Mouse (Mus musculus): ENCODE data around the gene Tmcc3. TPM values are rescaled to one million over a fixed set of nuclear protein-coding genes. Genes with fewer than 3 reads are reported as not detected.
"Not testable (repeated sequence)": the region's sequence is repeated elsewhere in the genome, so short reads cannot be mapped to it uniquely, and the experiment has no call there.

The Tmcc3 gene
- total and polyA plus RNA-seq, 2 experiments from 2014 or later = 12.8 to 14.7 TPM

DNA sequence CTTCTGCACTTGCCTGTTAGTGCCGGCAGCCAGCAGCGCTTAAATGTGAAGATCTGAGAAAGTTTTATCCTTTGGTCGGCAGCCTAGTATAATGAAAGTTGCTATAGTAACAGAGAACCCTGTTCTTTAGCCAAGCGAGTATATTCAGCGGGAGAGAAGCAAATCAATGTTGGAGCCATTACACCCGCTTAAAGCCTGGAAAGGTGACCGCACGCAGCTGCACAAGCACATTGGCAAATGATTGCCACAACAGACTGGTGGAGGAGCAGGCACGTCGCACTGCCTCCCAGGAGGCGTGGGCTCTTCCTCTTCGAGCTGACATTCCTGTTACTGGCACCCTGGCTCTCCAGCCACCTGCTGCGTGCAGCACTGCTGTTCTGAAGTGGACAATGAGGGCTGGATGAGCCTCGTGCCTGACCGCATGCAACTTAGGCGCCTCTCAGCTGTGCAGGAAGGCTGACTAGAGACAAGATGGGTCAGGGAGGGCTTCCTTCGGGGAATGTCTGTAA, 273.2 kb downstream of the Tmcc3 start:
- WGBS = 10% methylated on average over 17 of the region's 17 CpGs
- no peaks in the 10 kb centered on the region for H3K27me3 ChIP-seq (ENCODE audit: insufficient read depth, low read length)
- H3K9me3 ChIP-seq (ENCODE audit: low read length) = no peaks in the 10 kb centered on the region
- no peak for TF ChIP-seq CTCF (IDR thresholded peaks at IDR 0.05)
- H3K4me1 ChIP-seq (ENCODE audit: insufficient read depth, low read length) = peaks cover 18% of the 10 kb centered on the region
- peak overlapping the region; percentile 39 for H3K4me2 ChIP-seq (ENCODE audit: low read depth, low read length, poor library complexity, severe bottlenecking)
- H3K9ac ChIP-seq (replicated peaks; ENCODE audit: low read length, poor library complexity, severe bottlenecking) = no peak overlapping the region
- no peaks in the 10 kb centered on the region for H3K36me3 ChIP-seq (ENCODE audit: insufficient read depth, low read length)
- DNase-seq (ENCODE audit: low spot score) = peak; percentile 65
- no peak overlapping the region for H3K4me3 ChIP-seq (ENCODE audit: low read depth, low read length)
- ATAC-seq (ENCODE audit: low FRiP score) = peak; percentile 64
- peak overlapping the region; percentile 74 for H3K27ac ChIP-seq (ENCODE audit: low read depth, low read length)

DNA sequence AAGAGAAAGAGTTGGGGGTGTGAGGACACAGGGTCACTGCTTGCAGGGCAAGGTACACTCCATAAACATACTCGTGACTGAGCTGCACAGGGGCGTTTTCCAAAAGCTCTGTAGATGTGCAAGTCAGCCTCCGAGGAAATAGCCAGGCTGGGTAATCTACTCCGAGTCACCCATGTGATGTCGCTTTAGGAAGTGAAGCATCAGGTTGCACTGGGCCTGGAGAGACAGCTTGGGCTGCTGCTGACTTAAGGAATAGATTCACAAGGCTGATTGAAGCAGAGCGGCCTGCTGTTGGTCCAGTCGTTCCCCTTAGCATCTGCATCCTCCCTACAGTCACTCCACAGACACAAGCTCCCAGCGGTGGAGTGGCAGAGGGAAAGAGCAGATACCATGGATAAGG, 274.1 kb downstream of the Tmcc3 start:
- DNase-seq (ENCODE audit: low spot score) (no peak), ATAC-seq (ENCODE audit: low FRiP score) (no peak)
- H3K36me3 ChIP-seq (ENCODE audit: insufficient read depth, low read length) = no peaks in the 10 kb centered on the region
- no peak overlapping the region for H3K27ac ChIP-seq (ENCODE audit: low read depth, low read length)
- 78% methylated on average over 8 of the region's 8 CpGs for WGBS
- peaks cover 18% of the 10 kb centered on the region for H3K4me1 ChIP-seq (ENCODE audit: insufficient read depth, low read length)
- no peaks in the 10 kb centered on the region for H3K9me3 ChIP-seq (ENCODE audit: low read length)
- no peaks in the 10 kb centered on the region for H3K27me3 ChIP-seq (ENCODE audit: insufficient read depth, low read length)
- TF ChIP-seq CTCF (IDR thresholded peaks at IDR 0.05) = no peak
- no peak overlapping the region for H3K4me3 ChIP-seq (ENCODE audit: low read depth, low read length)
- H3K4me2 ChIP-seq (ENCODE audit: low read depth, low read length, poor library complexity, severe bottlenecking) = no peak overlapping the region
- no peak overlapping the region for H3K9ac ChIP-seq (replicated peaks; ENCODE audit: low read length, poor library complexity, severe bottlenecking)

DNA sequence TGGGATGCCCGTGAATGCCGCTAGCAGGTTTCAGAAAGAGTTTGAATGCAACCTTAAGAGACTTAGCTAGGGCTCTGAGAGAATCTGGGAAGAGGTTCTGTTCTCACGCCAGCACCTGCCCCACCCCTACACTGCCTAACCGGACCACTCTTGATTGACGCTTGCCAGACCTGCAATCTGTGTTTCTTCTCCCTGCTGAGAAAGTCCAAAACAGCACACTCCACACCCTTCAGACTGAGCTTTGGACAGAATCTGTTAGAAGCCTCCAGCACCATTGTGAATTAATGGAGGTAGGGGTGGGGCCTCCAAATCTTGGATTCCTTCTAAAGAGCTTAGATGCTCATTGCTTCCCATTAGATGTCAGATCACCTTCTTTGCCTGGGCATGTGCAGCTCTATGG, 277.2 kb downstream of the Tmcc3 start:
- peaks cover 17% of the 10 kb centered on the region for H3K4me1 ChIP-seq (ENCODE audit: insufficient read depth, low read length)
- 97% methylated on average over 5 of the region's 5 CpGs for WGBS
- no peaks in the 10 kb centered on the region for H3K36me3 ChIP-seq (ENCODE audit: insufficient read depth, low read length)
- no peak overlapping the region for H3K4me2 ChIP-seq (ENCODE audit: low read depth, low read length, poor library complexity, severe bottlenecking)
- no peaks in the 10 kb centered on the region for H3K9me3 ChIP-seq (ENCODE audit: low read length)
- no peak overlapping the region for H3K9ac ChIP-seq (replicated peaks; ENCODE audit: low read length, poor library complexity, severe bottlenecking)
- ATAC-seq (ENCODE audit: low FRiP score) (no peak), DNase-seq (ENCODE audit: low spot score) (no peak)
- TF ChIP-seq CTCF (IDR thresholded peaks at IDR 0.05) = no peak
- H3K27ac ChIP-seq (ENCODE audit: low read depth, low read length) = no peak overlapping the region
- no peaks in the 10 kb centered on the region for H3K27me3 ChIP-seq (ENCODE audit: insufficient read depth, low read length)
- H3K4me3 ChIP-seq (ENCODE audit: low read depth, low read length) = no peak overlapping the region

DNA sequence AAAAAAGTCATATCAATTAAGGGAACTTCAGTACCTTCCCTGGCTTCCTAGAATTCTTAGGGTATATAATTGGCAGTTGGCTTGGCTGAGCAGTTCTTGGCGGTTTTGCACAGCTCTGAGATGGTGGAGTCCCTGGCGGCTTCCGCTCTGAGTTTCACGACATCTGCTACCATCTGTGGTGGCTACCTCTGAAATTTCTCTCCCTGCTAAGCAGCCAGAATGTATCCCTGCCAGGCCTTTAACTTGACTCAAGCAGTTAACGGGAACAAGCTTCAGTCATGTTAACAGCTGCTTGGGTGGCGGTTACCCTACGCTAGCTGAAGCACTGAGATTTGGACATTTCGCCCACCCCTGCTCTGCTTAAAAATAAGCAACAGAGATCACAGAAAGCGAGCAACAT, 284.0 kb downstream of the Tmcc3 start:
- Histone ChIP-seq H3K27me3 (ENCODE audit: insufficient read depth, low read length) (no peaks in the 10 kb centered on the region), H3K4me2 (ENCODE audit: low read depth, low read length, poor library complexity, severe bottlenecking) (no peak overlapping the region), H3K4me1 (ENCODE audit: insufficient read depth, low read length) (no peaks in the 10 kb centered on the region), H3K36me3 (ENCODE audit: insufficient read depth, low read length) (no peaks in the 10 kb centered on the region), H3K9me3 (ENCODE audit: low read length) (no peaks in the 10 kb centered on the region), H3K9ac (replicated peaks; ENCODE audit: low read length, poor library complexity, severe bottlenecking) (no peak overlapping the region), H3K4me3 (ENCODE audit: low read depth, low read length) (no peak overlapping the region), H3K27ac (ENCODE audit: low read depth, low read length) (no peak overlapping the region)
- 82% methylated on average over 9 of the region's 9 CpGs for WGBS
- DNase-seq (ENCODE audit: low spot score) (peak; percentile 61), ATAC-seq (ENCODE audit: low FRiP score) (no peak)
- TF ChIP-seq CTCF (IDR thresholded peaks at IDR 0.05) = no peak

DNA sequence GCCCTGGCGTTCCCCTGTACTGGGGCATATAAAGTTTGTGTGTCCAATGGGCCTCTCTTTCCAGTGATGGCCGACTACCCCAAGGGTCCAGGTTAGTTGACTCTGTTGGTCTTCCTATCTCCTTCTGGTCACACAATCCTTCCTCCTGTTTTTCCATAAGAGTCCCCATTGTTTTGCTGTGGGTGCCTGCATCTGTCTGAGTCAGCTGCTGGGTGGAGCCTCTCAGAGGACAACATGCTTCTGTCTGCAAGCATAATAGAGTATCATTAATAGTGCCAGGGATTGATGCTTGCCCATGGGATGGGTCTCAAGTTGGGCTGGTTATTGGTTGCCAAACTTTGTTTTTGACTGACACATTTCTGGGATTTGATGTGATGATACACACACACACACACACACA, 288.1 kb downstream of the Tmcc3 start:
- H3K36me3 ChIP-seq (ENCODE audit: insufficient read depth, low read length); ATAC-seq (ENCODE audit: low FRiP score); H3K4me2 ChIP-seq (ENCODE audit: low read depth, low read length, poor library complexity, severe bottlenecking); H3K9ac ChIP-seq (replicated peaks; ENCODE audit: low read length, poor library complexity, severe bottlenecking); H3K4me3 ChIP-seq (ENCODE audit: low read depth, low read length); H3K27me3 ChIP-seq (ENCODE audit: insufficient read depth, low read length); DNase-seq (ENCODE audit: low spot score); H3K9me3 ChIP-seq (ENCODE audit: low read length); H3K27ac ChIP-seq (ENCODE audit: low read depth, low read length); H3K4me1 ChIP-seq (ENCODE audit: insufficient read depth, low read length): not testable (repeated sequence)
- WGBS = 73% methylated on average over 1 of the region's 2 CpGs

DNA sequence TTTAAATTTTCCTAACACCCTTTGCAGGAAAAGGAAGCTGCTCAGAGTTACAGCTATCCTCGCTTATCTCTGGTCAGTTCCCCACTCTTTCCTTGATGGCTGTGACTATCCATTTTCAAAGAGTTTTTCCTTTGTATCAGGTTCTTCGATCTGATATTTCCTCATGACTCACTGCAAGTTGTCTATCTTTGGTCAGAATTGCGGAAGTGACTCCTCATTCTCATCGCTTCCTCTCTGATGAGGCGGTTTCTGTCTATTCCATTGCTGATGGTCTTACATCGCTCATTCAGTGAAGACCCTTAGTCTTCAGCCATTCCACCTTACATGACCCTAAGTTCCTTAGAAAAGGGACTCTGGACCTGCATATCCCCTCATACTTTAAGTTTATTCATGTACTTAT, 289.3 kb downstream of the Tmcc3 start:
- no peak for TF ChIP-seq CTCF (IDR thresholded peaks at IDR 0.05)
- 89% methylated on average over 6 of the region's 6 CpGs for WGBS
- no peak for ATAC-seq (ENCODE audit: low FRiP score)
- no peaks in the 10 kb centered on the region for H3K9me3 ChIP-seq (ENCODE audit: low read length)
- H3K27me3 ChIP-seq (ENCODE audit: insufficient read depth, low read length) = no peaks in the 10 kb centered on the region
- no peak overlapping the region for H3K4me3 ChIP-seq (ENCODE audit: low read depth, low read length)
- no peak overlapping the region for H3K9ac ChIP-seq (replicated peaks; ENCODE audit: low read length, poor library complexity, severe bottlenecking)
- no peak overlapping the region for H3K4me2 ChIP-seq (ENCODE audit: low read depth, low read length, poor library complexity, severe bottlenecking)
- H3K4me1 ChIP-seq (ENCODE audit: insufficient read depth, low read length) = no peaks in the 10 kb centered on the region
- H3K27ac ChIP-seq (ENCODE audit: low read depth, low read length) = no peak overlapping the region
- no peak for DNase-seq (ENCODE audit: low spot score)
- no peaks in the 10 kb centered on the region for H3K36me3 ChIP-seq (ENCODE audit: insufficient read depth, low read length)
